In the genomic region with DNA sequence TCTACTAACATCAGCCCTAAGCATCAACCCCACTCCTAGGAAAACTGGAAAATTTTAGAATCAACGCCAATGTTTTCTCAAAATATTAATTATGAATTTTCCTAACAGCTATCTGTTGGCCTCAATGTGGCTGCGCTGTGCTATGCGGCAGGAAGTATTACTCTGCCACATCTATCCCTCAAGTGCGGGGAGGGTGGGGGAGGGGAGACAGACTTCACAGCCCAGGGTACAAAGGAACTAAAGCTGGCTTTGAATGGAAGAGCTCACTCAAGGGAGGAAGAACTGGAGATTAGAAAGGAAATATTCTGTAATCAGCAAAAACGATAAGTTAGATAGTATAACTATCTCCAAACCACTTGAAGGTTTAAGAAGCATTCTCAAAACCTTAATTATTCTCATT, we compare ENCODE assay signal across 25 mouse cellular contexts.
DNase-seq lines count a peak whose midpoint lies in the region; ATAC-seq lines count a peak whose summit lies in the region.
"Had no signal": no experiment of that assay in that cellular context is flagged by ENCODE, and none has a peak within 500 bp of the region (broad histone marks: within the 10 kb centered on the region; RNA-seq: fewer than 3 reads in every experiment).

No protein-coding gene starts in this region.

- no peak overlapping the region for H3K4me3 ChIP-seq in forebrain, embryonic 13.5 days
- H3K4me3 ChIP-seq in forebrain, embryonic 15.5 days: no peak overlapping the region
- H3K4me3 ChIP-seq in midbrain, embryonic 14.5 days (replicated peaks; ENCODE audit: low read depth, low read length): no peak overlapping the region
- H3K4me3 ChIP-seq in midbrain, embryonic 10.5 days: no peak overlapping the region
- H3K4me3 ChIP-seq: forebrain, embryonic 10.5 days; hindbrain, embryonic 15.5 days; intestine, embryonic 15.5 days; layer of hippocampus, adult 2 months; liver, embryonic 12.5 days; neural tube, embryonic 13.5 days had no signal

- H3K9me3 ChIP-seq in forebrain, embryonic 13.5 days (replicated peaks): no peaks in the 10 kb centered on the region
- no peaks in the 10 kb centered on the region for H3K9me3 ChIP-seq in forebrain, embryonic 15.5 days
- no peaks in the 10 kb centered on the region for H3K9me3 ChIP-seq in midbrain, embryonic 14.5 days (ENCODE audit: control insufficient read depth, low read length)
- H3K9me3 ChIP-seq in midbrain, embryonic 10.5 days (replicated peaks): no peaks in the 10 kb centered on the region
- H3K9me3 ChIP-seq: forebrain, embryonic 10.5 days; hindbrain, embryonic 15.5 days; intestine, embryonic 15.5 days; liver, embryonic 12.5 days; neural tube, embryonic 13.5 days had no signal

- no peak overlapping the region for H3K9ac ChIP-seq in forebrain, embryonic 13.5 days
- no peak overlapping the region for H3K9ac ChIP-seq in forebrain, embryonic 15.5 days (replicated peaks)
- H3K9ac ChIP-seq in midbrain, embryonic 14.5 days (replicated peaks; ENCODE audit: low read length): no peak overlapping the region
- H3K9ac ChIP-seq: hindbrain, embryonic 15.5 days; intestine, embryonic 15.5 days; liver, embryonic 12.5 days; neural tube, embryonic 13.5 days had no signal

- peak; percentile 19 for DNase-seq in midbrain, embryonic 14.5 days
- DNase-seq in midbrain, embryonic 10.5 days (ENCODE audit: low spot score): no peak
- peak; percentile 17 for DNase-seq in ZHBTc4 (ENCODE audit: low read depth, low spot score)
- no peak for DNase-seq in spleen, adult 12 weeks (ENCODE audit: low spot score)
- DNase-seq: adrenal gland, postnatal 14 days; B cell, adult 2 months; cerebellum, adult 8-10 months; gastrocnemius, postnatal 14 days; heart, adult 11 months; kidney, adult 8-10 months; kidney, postnatal 25 days; lung, adult 18-20 months; lung, postnatal 10 days; retina, postnatal 1 day; right cerebral cortex, postnatal 25 days had no signal

- H3K27me3 ChIP-seq in forebrain, embryonic 13.5 days: no peaks in the 10 kb centered on the region
- H3K27me3 ChIP-seq in forebrain, embryonic 15.5 days: no peaks in the 10 kb centered on the region
- no peaks in the 10 kb centered on the region for H3K27me3 ChIP-seq in midbrain, embryonic 14.5 days (ENCODE audit: control insufficient read depth, insufficient read depth, low read length)
- no peaks in the 10 kb centered on the region for H3K27me3 ChIP-seq in midbrain, embryonic 10.5 days (ENCODE audit: low read depth, poor library complexity, severe bottlenecking)
- H3K27me3 ChIP-seq: hindbrain, embryonic 15.5 days; intestine, embryonic 15.5 days; liver, embryonic 12.5 days; neural tube, embryonic 13.5 days had no signal

- ATAC-seq in forebrain, embryonic 13.5 days: peak; percentile 59; the same call in 1 of the 2 replicates
- no peak for ATAC-seq in forebrain, embryonic 15.5 days (replicated peaks)
- ATAC-seq in midbrain, embryonic 14.5 days (ENCODE audit: low FRiP score, low TSS enrichment): no peak
- peak; percentile 53 for ATAC-seq in megakaryocyte progenitor cell, adult 5-6 weeks (replicated peaks; ENCODE audit: poor library complexity)
- ATAC-seq: intestine, embryonic 15.5 days; liver, embryonic 12.5 days had no signal

- 84% methylated on average over 5 of the region's 5 CpGs for WGBS in forebrain, embryonic 13.5 days
- WGBS in forebrain, embryonic 15.5 days: 74% methylated on average over 5 of the region's 5 CpGs
- WGBS in midbrain, embryonic 14.5 days: 72% methylated on average over 5 of the region's 5 CpGs
- WGBS in midbrain, embryonic 10.5 days: 79% methylated on average over 5 of the region's 5 CpGs

- H3K4me1 ChIP-seq in forebrain, embryonic 13.5 days: no peaks in the 10 kb centered on the region
- H3K4me1 ChIP-seq in forebrain, embryonic 15.5 days: no peaks in the 10 kb centered on the region; the same call in 1 of the 2 replicates
- no peaks in the 10 kb centered on the region for H3K4me1 ChIP-seq in midbrain, embryonic 14.5 days (ENCODE audit: control insufficient read depth, insufficient read depth, low read length)
- 0 out of 2 replicates have a peak, but pooled peaks cover 5% of the 10 kb centered on the region for H3K4me1 ChIP-seq in midbrain, embryonic 10.5 days
- H3K4me1 ChIP-seq: forebrain, embryonic 10.5 days; hindbrain, embryonic 15.5 days; intestine, embryonic 15.5 days; neural tube, embryonic 13.5 days had no signal

- no peak overlapping the region for H3K27ac ChIP-seq in forebrain, embryonic 13.5 days
- H3K27ac ChIP-seq in forebrain, embryonic 15.5 days (replicated peaks): no peak overlapping the region
- no peak overlapping the region for H3K27ac ChIP-seq in midbrain, embryonic 14.5 days (replicated peaks; ENCODE audit: low read depth, low read length)
- no peak overlapping the region for H3K27ac ChIP-seq in midbrain, embryonic 10.5 days (replicated peaks)
- H3K27ac ChIP-seq: forebrain, embryonic 10.5 days; hindbrain, embryonic 15.5 days; intestine, embryonic 15.5 days; layer of hippocampus, adult 2 months; liver, embryonic 12.5 days; neural tube, embryonic 13.5 days had no signal

- H3K36me3 ChIP-seq in forebrain, embryonic 13.5 days (ENCODE audit: poor library complexity, severe bottlenecking): peaks cover 9% of the 10 kb centered on the region; the same call in 1 of the 2 replicates
- no peaks in the 10 kb centered on the region for H3K36me3 ChIP-seq in forebrain, embryonic 15.5 days
- H3K36me3 ChIP-seq in midbrain, embryonic 14.5 days (ENCODE audit: control insufficient read depth, insufficient read depth, low read length): no peaks in the 10 kb centered on the region; the same call in 1 of the 2 replicates
- peaks cover 23% of the 10 kb centered on the region for H3K36me3 ChIP-seq in midbrain, embryonic 10.5 days
- H3K36me3 ChIP-seq: intestine, embryonic 15.5 days; neural tube, embryonic 13.5 days had no signal

- H3K4me2 ChIP-seq in forebrain, embryonic 13.5 days: no peak overlapping the region
- no peak overlapping the region for H3K4me2 ChIP-seq in forebrain, embryonic 15.5 days (replicated peaks)
- no peak overlapping the region for H3K4me2 ChIP-seq in midbrain, embryonic 14.5 days (ENCODE audit: low read length)
- H3K4me2 ChIP-seq: heart, embryonic 11.5 days; hindbrain, embryonic 15.5 days; intestine, embryonic 15.5 days; liver, embryonic 12.5 days; neural tube, embryonic 13.5 days had no signal

Comparison
In these comparisons a context has a peak if more than half of its experiments do, and no peak if none do; other contexts are left out.
1. ATAC-seq: peak in forebrain, embryonic 13.5 days (single experiment) and megakaryocyte progenitor cell, adult 5-6 weeks (single experiment); none in forebrain, embryonic 15.5 days (single experiment) and midbrain, embryonic 14.5 days (single experiment).
2. DNase-seq: peak in midbrain, embryonic 14.5 days (single experiment) and ZHBTc4 (single experiment); none in midbrain, embryonic 10.5 days (single experiment) and spleen, adult 12 weeks (single experiment).